Mouse (Mus musculus): ENCODE measurements around the gene Enkur. TPM values are rescaled to one million over a fixed set of nuclear protein-coding genes. Genes with fewer than 3 reads are reported as not detected.

Enkur gene
- total and polyA plus RNA-seq, 2 experiments from 2014 or later = 1.8 to 6.4 TPM

DNA sequence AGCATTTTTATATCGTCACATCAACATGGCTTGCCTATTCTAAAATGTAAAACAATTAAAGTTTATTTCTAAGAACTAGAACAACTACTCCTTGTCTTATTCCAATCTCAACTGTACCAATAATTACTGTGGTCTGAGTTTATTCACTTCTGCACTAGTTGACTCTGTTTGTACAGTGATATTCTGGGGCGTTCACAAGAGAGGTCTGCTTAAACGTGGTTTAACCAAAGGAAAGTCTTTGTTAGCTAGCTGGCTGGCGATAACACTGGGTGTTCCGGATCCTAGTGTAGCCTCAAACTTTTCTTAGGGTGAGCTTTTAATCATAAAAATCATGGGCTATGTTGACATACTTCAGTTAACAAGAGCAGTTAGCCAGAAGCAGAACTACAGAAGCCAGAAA is 9.9 kb downstream of the Enkur start:
- H3K9ac ChIP-seq (replicated peaks; ENCODE audit: low read length) = no peak overlapping the region
- H3K36me3 ChIP-seq (ENCODE audit: insufficient read depth, low read length) = no peaks in the 10 kb centered on the region
- no peak for TF ChIP-seq CTCF (IDR thresholded peaks at IDR 0.05; ENCODE audit: low read depth)
- no peak overlapping the region for H3K4me2 ChIP-seq (ENCODE audit: low read depth, low read length)
- H3K27ac ChIP-seq = no peak overlapping the region
- no peaks in the 10 kb centered on the region for H3K27me3 ChIP-seq (ENCODE audit: insufficient read depth, low read length)
- H3K4me1 ChIP-seq (ENCODE audit: insufficient read depth, low read length) = no peaks in the 10 kb centered on the region
- peaks cover 2% of the 10 kb centered on the region; the same call in 1 of the 2 replicates for H3K9me3 ChIP-seq (ENCODE audit: low read length)
- ATAC-seq = no peak
- no peak overlapping the region for H3K4me3 ChIP-seq (ENCODE audit: low read length)
- DNase-seq (ENCODE audit: low spot score) = no peak
- WGBS = 91% methylated on average over 5 of the region's 5 CpGs

DNA sequence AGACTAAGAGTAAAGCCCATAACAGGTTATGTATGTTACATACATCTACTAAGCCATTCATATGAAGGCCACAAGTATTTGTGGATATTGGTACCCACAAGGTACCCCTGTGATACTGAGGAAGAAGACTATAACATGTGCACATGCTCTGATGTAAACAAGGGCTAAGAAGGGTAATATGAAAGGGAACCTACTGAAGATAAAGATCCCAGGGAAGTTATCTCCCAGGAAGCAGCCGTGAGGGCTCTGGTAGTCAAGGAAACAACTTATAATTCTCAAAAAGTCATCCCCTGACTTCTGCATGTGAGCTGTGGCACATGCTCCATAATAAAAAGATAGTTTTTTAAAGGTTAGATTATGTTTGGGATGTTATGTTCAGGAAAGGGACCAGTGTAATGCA is 13.9 kb downstream of the Enkur start:
- no peak for DNase-seq (ENCODE audit: low spot score)
- H3K9me3 ChIP-seq (ENCODE audit: low read length) = no peaks in the 10 kb centered on the region
- H3K4me2 ChIP-seq (ENCODE audit: low read depth, low read length) = no peak overlapping the region
- no peaks in the 10 kb centered on the region for H3K36me3 ChIP-seq (ENCODE audit: insufficient read depth, low read length)
- H3K4me3 ChIP-seq (ENCODE audit: low read length) = no peak overlapping the region
- H3K27ac ChIP-seq = no peak overlapping the region
- H3K9ac ChIP-seq (replicated peaks; ENCODE audit: low read length) = no peak overlapping the region
- WGBS = 74% methylated on average over 1 of the region's 1 CpGs
- ATAC-seq = no peak
- H3K4me1 ChIP-seq (ENCODE audit: insufficient read depth, low read length) = no peaks in the 10 kb centered on the region
- H3K27me3 ChIP-seq (ENCODE audit: insufficient read depth, low read length) = no peaks in the 10 kb centered on the region
- no peak for TF ChIP-seq CTCF (IDR thresholded peaks at IDR 0.05; ENCODE audit: low read depth)

DNA sequence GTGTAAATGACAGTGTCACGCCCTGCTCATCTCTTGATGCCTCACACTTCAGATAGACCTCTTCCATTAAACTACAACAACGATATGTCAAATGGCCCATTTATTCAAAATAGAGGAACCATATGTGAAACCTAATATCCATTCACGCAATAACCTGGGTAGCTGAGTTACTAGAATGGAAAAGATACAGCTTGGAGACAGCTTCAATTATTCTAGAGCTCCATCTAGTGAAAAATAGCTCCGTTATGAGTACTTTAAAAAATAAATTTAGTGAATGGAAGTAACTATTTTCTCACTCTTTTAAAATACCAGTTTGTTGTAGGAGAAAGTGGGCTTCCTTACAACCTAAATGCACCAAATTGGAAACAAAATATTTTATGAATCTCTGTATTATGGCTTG is 16.6 kb downstream of the Enkur start:
- DNase-seq (ENCODE audit: low spot score) (peak; percentile 57), ATAC-seq (0 out of 2 replicates have a peak, but pooled peaks have one; percentile 35)
- Histone ChIP-seq H3K4me1 (ENCODE audit: insufficient read depth, low read length) (no peaks in the 10 kb centered on the region), H3K4me2 (ENCODE audit: low read depth, low read length) (no peak overlapping the region), H3K27me3 (ENCODE audit: insufficient read depth, low read length) (no peaks in the 10 kb centered on the region), H3K4me3 (ENCODE audit: low read length) (no peak overlapping the region), H3K9me3 (ENCODE audit: low read length) (no peaks in the 10 kb centered on the region), H3K27ac (no peak overlapping the region), H3K9ac (replicated peaks; ENCODE audit: low read length) (no peak overlapping the region), H3K36me3 (ENCODE audit: insufficient read depth, low read length) (no peaks in the 10 kb centered on the region)
- 60% methylated on average over 4 of the region's 4 CpGs for whole genome bisulfite sequencing
- TF ChIP-seq CTCF (IDR thresholded peaks at IDR 0.05; ENCODE audit: low read depth) = peak; percentile 41; the same call in 1 of the 2 replicates

DNA sequence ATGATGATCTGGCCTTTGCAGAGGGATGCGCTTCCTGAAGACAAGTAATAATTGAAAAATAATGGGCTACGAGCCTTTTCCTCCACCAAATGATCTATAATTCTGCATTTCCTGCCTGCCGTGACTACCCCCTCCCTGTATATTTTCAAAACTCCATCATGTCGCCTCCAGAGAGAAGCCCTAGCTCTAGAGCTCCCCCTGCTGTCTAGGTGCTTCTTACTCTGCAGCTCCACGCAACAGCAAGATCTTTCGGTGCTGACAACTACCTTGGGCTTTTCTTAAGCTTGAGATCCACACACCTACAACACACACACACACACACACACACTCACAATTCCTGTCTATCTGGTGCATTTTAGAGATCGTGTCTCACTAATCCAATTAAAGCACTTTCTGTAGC is 17.6 kb downstream of the Enkur start:
- H3K4me1 ChIP-seq (ENCODE audit: insufficient read depth, low read length) = no peaks in the 10 kb centered on the region
- H3K36me3 ChIP-seq (ENCODE audit: insufficient read depth, low read length) = no peaks in the 10 kb centered on the region
- TF ChIP-seq CTCF (IDR thresholded peaks at IDR 0.05; ENCODE audit: low read depth) = peak; percentile 66
- ATAC-seq (no peak), DNase-seq (ENCODE audit: low spot score) (peak; percentile 66)
- 59% methylated on average over 7 of the region's 7 CpGs for WGBS
- no peak overlapping the region; the same call in 1 of the 2 replicates for H3K27ac ChIP-seq
- H3K9ac ChIP-seq (replicated peaks; ENCODE audit: low read length) = no peak overlapping the region
- no peak overlapping the region for H3K4me3 ChIP-seq (ENCODE audit: low read length)
- H3K9me3 ChIP-seq (ENCODE audit: low read length) = no peaks in the 10 kb centered on the region
- H3K27me3 ChIP-seq (ENCODE audit: insufficient read depth, low read length) = no peaks in the 10 kb centered on the region
- H3K4me2 ChIP-seq (ENCODE audit: low read depth, low read length) = no peak overlapping the region

DNA sequence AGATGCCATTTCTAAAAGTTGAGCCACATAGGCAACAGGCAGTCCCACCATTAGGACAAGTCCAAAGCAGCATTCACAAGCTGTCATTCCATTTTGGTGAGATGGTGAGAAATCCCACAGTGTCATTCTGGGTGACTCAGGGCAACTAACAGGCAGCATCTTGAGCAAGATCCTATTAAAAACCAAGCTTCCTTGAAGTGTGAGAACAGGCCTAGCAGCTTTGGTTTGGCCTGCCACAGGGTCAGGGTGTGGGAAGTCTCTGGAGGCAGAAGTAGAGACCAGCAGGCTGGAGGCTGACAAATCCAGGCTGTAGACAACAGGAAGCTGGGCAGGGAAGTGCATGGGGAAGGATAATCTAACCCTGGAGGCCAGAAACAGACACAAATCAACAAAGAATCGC is 22.4 kb downstream of the Enkur start:
- H3K4me2 ChIP-seq (ENCODE audit: low read depth, low read length) = no peak overlapping the region
- no peaks in the 10 kb centered on the region for H3K27me3 ChIP-seq (ENCODE audit: insufficient read depth, low read length)
- no peak overlapping the region for H3K27ac ChIP-seq
- H3K4me3 ChIP-seq (ENCODE audit: low read length) = no peak overlapping the region
- no peak for DNase-seq (ENCODE audit: low spot score)
- ATAC-seq = no peak
- WGBS = 83% methylated on average over 1 of the region's 1 CpGs
- H3K4me1 ChIP-seq (ENCODE audit: insufficient read depth, low read length) = no peaks in the 10 kb centered on the region
- H3K36me3 ChIP-seq (ENCODE audit: insufficient read depth, low read length) = no peaks in the 10 kb centered on the region
- no peaks in the 10 kb centered on the region for H3K9me3 ChIP-seq (ENCODE audit: low read length)
- TF ChIP-seq CTCF (IDR thresholded peaks at IDR 0.05; ENCODE audit: low read depth) = no peak
- no peak overlapping the region for H3K9ac ChIP-seq (replicated peaks; ENCODE audit: low read length)

DNA sequence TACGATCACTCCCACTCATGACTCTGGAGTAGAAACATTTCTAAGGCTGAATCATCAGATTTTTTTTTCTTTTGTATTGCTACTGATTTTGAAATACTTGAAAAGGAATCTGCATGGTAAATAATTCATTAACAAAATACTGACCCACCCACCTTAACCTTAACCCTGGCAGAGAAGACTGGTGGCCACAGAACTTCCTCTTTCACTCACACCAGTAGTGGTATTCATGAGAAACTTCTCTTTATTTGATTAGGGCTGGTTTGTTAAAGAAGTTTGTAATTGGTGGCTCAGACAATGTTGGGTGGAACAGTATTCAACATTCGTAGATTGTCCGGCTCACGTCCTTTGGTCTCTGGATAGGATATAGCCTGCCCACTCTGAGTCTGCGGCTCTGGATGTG is 26.0 kb downstream of the Enkur start:
- no peak overlapping the region for H3K4me2 ChIP-seq (ENCODE audit: low read depth, low read length)
- H3K36me3 ChIP-seq (ENCODE audit: insufficient read depth, low read length) = no peaks in the 10 kb centered on the region
- ATAC-seq (no peak), DNase-seq (ENCODE audit: low spot score) (no peak)
- no peaks in the 10 kb centered on the region for H3K4me1 ChIP-seq (ENCODE audit: insufficient read depth, low read length)
- TF ChIP-seq CTCF (IDR thresholded peaks at IDR 0.05; ENCODE audit: low read depth) = no peak
- H3K4me3 ChIP-seq (ENCODE audit: low read length) = no peak overlapping the region
- H3K27ac ChIP-seq = no peak overlapping the region
- no peak overlapping the region for H3K9ac ChIP-seq (replicated peaks; ENCODE audit: low read length)
- no peaks in the 10 kb centered on the region for H3K27me3 ChIP-seq (ENCODE audit: insufficient read depth, low read length)
- H3K9me3 ChIP-seq (ENCODE audit: low read length) = no peaks in the 10 kb centered on the region
- WGBS = 96% methylated on average over 5 of the region's 5 CpGs

DNA sequence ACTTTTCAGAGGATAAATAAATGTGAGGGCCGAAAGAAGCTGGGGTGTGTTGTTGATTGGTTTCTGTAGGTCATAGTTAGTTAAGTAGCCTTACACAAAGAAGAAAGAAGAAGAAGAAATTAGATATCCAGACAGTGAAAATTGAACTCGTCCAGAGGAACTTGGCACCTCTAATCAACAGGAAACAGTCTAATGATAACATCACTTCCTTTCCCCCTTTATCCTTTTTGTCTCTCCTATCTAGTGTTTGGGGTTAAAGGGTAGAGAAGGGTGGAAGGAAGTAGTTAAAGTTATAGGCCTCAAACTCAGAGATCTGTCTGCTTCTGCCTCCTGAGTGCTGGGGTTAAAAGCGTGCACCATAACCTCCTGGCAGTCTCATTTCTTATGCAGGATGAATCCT is 32.4 kb downstream of the Enkur start:
- DNase-seq (ENCODE audit: low spot score) (no peak), ATAC-seq (no peak)
- Histone ChIP-seq H3K9me3 (ENCODE audit: low read length) (peaks cover 3% of the 10 kb centered on the region; the same call in 1 of the 2 replicates), H3K36me3 (ENCODE audit: insufficient read depth, low read length) (no peaks in the 10 kb centered on the region), H3K4me1 (ENCODE audit: insufficient read depth, low read length) (no peaks in the 10 kb centered on the region), H3K27ac (no peak overlapping the region), H3K4me2 (ENCODE audit: low read depth, low read length) (no peak overlapping the region), H3K4me3 (ENCODE audit: low read length) (no peak overlapping the region), H3K27me3 (ENCODE audit: insufficient read depth, low read length) (no peaks in the 10 kb centered on the region), H3K9ac (replicated peaks; ENCODE audit: low read length) (no peak overlapping the region)
- WGBS = 90% methylated on average over 3 of the region's 3 CpGs
- no peak for TF ChIP-seq CTCF (IDR thresholded peaks at IDR 0.05; ENCODE audit: low read depth)

All from hindbrain, postnatal 0 days (tissue).